Mouse (Mus musculus) cortical plate, adult 2 months (tissue): ENCODE results near the gene Tmem94.

Experiments
- CTCF ChIP-seq: fragments of 200-500 bp; IDR thresholded peaks from 2 replicates; pipeline ENCODE4 v1.5.1; 2011; ENCODE audit warnings: mild to moderate bottlenecking, control low read depth, low read length; ENCODE audit not compliant: insufficient read depth; ENCODE audit errors: extremely low read depth
- POLR2A ChIP-seq: fragments of 200-500 bp; IDR thresholded peaks from 2 replicates; pipeline ENCODE4 v1.6.1; 2011; ENCODE audit warnings: mild to moderate bottlenecking, low read length, control low read depth; ENCODE audit not compliant: insufficient read depth; ENCODE audit errors: extremely low read depth

DNA sequence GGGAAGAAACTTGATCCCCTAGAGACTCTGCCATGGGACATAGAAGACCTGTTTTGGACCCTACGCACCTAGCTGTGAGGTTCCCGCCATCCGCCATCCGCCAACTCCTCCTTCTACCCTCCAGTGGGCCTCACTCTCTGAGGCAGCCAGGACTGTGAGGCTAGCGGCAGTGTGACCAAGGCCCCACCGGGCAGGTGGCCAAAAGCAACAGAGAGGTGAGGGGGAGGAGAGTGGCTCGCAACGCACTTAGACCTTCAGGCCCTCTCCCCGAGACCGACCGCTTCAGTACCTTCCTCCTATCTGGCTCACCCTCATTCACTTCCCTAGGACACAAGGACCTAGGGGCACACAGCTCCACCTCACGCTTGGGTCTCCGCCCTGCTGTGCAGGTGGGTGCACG, 45.1 kb downstream of the Tmem94 start:
- TF ChIP-seq POLR2A: no peak
- no peak for TF ChIP-seq CTCF
